Mouse (Mus musculus) gastrocnemius, postnatal 14 days (tissue): ENCODE measurements at regions not wholly inside any gene's neighbourhood (a gene's known extent, or its start where the extent isn't known, plus 50 kb on each side); places are given as distances from the start of the nearest gene placed in this dataset.
A peak's percentile ranks its signal among the peaks of the same experiment; 100 is the strongest.

ENCODE experiments used
- DNase-seq: peaks from one replicate; pipeline ENCODE4 v3.0.0; 2021; ENCODE audit warnings: mixed read lengths
- intact Hi-C: fragments of 180-260 bp; cut with DNase I; formaldehyde crosslinking; loops from one replicate; pipeline ENCODE4 v1.15.1; 2025; ENCODE audit warnings: low total_unique reads

- DNase-seq = peak; percentile 19
Observed at GRCm38 (mm10) chr3:41375230-41375930, 180.2 kb upstream of the Jade1 start.

DNA sequence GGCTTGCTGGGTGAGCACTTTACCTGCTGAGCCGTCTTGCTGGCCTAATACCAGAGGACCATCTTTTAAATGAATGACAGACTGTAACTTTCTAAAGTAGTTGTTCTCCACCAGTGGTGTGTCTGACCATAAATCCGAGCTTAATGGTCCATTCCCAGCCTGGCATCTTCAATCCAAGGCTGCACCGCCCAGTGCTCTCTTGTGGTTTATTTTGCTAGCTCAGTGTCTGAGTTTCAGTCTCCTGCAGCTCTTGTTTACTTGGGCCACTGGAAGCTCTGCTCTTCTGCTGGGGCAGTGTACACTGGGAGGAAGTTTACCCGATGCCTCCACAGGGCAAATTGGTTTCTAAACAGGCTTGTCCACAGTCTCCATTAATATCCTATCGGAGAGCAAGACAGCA, 182.3 kb upstream of the Jade1 start:
- DNase-seq = no peak
- intact Hi-C loops = no loop called here

More at GRCm38 (mm10) chr3:41375230-41375930, 180.2 kb upstream of the Jade1 start:
- intact Hi-C loops = no loop called here

- intact Hi-C loops = loop anchor here (10.0 kb wide), 1 partner anchor 206 kb away; no protein-coding TSS in a partner anchor
Observed at GRCm38 (mm10) chr3:41368351-41369101, 187.0 kb upstream of the Jade1 start.

GRCm38 (mm10) chr3:41366764-41367163, 188.8 kb upstream of the Jade1 start:
- DNase-seq = no peak
- intact Hi-C loops = loop anchor here (10.0 kb wide), 1 partner anchor 208 kb away; no protein-coding TSS in a partner anchor

More at GRCm38 (mm10) chr3:41368351-41369101, 187.0 kb upstream of the Jade1 start:
- no peak for DNase-seq

GRCm38 (mm10) chr3:41366264-41366663, 189.3 kb upstream of the Jade1 start:
- peak; percentile 51 for DNase-seq
- intact Hi-C loops = loop anchor here (10.0 kb wide), 1 partner anchor 209 kb away; no protein-coding TSS in a partner anchor

- DNase-seq = no peak
- intact Hi-C loops = loop anchor here (10.0 kb wide), 1 partner anchor 210 kb away; no protein-coding TSS in a partner anchor
Observed at GRCm38 (mm10) chr3:41365145-41365830, 190.2 kb upstream of the Jade1 start.

- DNase-seq = no peak
- intact Hi-C loops = loop anchor here (10.0 kb wide), 1 partner anchor 211 kb away; no protein-coding TSS in a partner anchor
Observed at GRCm38 (mm10) chr3:41363947-41364346, 191.6 kb upstream of the Jade1 start.

DNA sequence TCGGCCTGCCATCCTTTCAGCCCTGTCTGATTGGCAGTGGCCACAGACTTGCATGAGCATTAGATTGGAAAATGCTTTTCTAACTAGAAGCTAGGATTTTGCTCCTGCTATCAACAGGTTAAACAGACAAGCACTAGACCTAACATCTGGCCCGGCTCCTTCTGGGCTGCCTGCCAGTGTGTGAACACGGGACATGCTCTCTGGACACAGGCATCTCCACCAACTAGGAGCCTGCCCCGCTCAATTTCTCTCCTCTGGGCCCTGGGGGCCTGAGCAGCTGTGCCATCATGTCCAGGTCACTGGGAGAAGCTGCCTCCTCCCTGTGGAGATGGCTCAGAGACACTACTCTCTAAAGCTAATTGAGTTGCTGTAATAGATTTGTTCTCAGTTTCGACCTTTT, 195.3 kb upstream of the Jade1 start:
- peak; percentile 79 for DNase-seq
- intact Hi-C loops = loop anchor here (10.0 kb wide), 1 partner anchor 215 kb away; no protein-coding TSS in a partner anchor

DNA sequence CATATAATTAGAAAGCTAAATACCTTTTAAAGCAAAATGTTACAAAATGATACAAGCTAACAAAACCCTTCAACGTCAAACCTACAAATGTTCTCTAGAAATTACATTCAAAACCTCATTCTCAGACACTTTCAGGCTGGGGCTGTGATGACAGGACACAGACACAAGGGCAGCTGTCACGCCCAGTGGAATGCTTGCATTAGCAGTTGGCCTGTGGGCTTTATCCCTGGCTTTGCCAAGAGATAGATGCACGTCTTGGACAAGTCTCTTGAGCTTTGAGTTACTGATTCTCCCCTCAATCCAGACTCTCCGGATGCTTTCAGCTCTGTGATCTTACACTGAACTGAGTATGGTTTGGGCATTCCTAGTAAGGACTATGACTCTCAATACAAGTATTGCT, 196.1 kb upstream of the Jade1 start:
- intact Hi-C loops = no loop called here

DNA sequence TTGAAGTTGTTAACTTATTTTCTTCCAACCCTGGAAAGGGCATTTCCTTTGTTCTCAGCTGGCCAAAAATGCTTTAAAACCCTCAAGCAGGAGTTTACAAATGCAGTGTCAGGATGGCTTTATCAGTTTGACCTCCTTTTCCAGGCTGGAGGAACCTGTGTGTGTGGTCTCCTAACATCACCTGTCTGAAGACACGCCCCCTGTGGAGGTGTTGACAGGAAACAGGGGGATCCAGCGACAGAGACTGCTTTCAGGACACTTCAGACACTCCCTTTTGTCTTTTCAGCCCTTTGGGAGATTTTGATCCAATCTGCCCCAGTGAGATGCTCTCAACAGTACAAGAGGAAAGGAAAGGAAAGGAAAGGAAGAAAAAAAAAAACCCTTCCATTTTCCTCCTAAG, 202.5 kb upstream of the Jade1 start:
- DNase-seq = no peak
- intact Hi-C loops = no loop called here

More for the DNA sequence above, 196.1 kb upstream of the Jade1 start:
- DNase-seq = no peak

DNA sequence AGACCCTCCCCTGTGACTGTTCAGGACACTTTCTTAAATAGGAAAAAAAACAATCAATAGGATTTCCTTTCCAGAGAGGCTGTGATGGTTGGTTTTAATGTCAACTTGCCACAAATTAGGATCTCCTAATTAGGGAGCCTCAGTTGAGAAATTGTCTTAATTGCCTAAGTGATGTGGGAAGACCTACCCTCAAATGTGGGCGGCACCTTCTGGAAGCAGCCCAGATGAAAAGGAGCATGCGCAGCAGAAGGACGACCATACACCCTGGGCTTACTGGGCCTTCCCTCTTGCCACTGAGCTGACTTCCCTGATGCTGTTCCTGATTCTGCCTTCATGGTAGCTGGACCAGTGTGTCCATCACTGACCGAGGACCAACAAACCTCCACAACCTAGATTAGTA, 203.7 kb upstream of the Jade1 start:
- intact Hi-C loops = no loop called here
- no peak for DNase-seq

DNA sequence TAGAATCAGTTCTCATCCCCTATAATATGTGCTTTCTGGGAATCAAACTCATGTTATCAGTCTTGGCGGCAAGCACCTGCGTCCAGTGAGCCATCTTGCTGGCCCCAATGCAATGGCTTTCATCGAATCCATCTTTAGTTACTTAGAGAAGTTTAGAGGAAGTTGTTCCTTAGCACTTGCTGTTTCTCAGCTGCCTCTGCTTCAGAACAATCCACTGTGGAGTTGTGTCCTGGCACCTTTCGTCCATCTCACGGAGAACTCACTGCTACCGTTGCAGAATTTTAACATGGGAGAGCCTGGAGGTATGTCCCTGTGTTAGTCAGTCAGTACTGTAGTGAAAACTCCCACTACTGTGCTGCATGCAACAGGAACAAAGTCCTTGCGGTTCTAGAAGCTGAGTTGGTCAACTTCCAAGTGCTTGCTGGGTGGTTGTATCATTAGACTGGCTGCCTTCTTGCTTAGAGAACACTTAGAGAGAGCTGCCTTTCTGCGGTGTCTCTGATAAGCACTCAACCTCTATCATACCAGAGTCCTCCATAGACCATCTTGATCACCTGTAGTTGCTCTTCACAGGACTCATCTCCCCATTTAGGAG, 204.3 kb upstream of the Jade1 start:
- intact Hi-C loops = no loop called here
- DNase-seq = no peak

DNA sequence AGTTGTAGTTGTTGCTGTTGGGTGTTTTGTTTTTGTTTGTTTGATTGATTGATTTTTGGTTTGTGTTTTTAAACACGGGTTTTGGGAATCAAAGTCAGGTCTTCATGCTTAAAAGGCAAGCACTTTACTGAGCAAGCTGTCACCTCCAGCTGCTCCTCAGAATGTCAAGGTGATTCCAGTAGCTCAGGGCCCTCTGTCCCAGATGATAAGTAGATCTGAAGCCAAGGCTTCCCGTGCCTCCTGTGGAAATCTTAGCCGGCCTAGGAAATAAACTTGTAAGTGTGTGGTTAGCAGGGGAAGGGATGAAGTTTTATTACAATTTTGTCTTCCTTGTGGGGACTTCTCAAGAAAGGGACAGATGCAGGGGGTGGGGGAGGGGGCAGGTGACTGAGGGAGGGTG, 205.2 kb upstream of the Jade1 start:
- DNase-seq = no peak
- intact Hi-C loops = no loop called here

DNA sequence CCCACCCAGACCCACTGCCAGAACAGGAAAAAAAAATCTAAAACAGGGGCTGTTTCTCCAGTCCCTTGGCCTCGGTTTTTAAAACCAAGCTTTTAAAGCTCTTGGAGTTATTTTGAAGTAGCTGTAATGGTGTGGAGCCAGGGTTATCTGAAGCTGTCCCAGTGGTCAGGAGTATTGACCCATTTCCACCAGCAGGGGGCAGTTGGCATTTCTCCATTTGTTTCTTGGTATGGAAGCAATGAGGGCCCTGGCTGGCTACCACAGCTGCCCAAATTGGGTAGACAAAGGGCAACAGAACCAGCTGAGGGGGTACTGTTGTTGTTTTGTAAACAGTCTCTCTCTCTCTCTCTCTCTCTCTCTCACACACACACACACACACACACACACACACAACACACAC, 206.7 kb upstream of the Jade1 start:
- peak; percentile 29 for DNase-seq
- intact Hi-C loops = no loop called here

- intact Hi-C loops = no loop called here
- DNase-seq = no peak
Observed at GRCm38 (mm10) chr3:41346863-41347262, 208.7 kb upstream of the Jade1 start.

DNA sequence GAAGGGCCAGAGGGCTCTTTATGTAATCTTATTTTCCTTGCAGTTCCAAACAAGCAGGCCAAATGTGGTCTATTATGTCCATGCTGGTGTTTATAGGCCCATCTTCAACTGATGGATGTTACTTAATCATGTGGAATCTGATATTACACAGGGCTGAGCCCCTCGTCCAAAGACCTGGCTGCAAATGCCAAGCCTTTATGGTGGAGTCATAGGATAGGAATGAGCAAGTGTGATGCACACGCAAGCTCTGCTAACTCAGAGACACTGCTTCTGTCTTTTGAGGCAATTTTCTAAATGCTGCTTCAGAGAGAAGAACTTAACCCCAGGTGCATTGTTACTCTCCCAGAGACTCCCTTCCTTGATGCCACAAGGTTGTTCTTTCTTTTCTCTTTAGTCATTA, 212.1 kb upstream of the Jade1 start:
- DNase-seq = no peak
- intact Hi-C loops = no loop called here

DNA sequence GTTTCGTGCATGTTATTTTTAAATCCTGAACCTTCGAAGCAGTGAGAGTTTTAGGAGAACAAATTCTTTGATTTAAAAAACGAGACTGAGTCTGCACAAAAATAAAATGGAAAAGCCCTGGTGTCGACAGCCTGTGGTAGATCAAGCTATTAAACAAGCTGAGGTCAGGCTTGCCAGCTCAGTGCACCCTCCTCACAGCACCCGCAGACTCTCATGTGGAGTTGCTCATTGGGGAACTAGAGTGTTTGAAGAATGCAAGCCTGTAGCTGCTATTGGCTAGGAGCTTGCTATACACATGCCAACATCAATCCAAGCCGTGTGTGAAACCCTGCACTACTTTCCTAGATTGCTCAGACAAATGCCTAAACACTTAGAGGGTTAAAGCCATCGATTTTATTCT, 223.1 kb upstream of the Jade1 start:
- no peak for DNase-seq
- intact Hi-C loops = no loop called here

DNA sequence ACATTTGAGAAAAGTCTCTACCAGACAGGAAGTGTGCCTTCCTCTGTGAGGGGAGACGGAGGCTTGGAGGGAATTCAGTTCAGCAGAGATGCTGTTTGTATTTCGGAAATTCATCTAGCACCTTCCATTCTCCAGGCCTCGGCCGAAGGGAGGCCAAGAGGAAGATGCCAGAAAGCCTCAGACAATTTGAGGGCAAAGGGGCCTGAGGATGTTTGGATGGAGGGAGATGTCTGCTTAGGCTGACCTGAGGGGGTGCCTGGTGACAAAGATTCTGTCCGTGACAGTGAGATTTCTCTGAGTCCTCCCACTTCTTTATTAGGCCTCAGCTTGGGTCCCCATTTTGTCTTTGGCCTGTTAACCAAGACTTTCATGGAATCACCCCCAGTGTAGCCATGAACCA, 225.2 kb upstream of the Jade1 start:
- DNase-seq = no peak
- intact Hi-C loops = no loop called here

DNA sequence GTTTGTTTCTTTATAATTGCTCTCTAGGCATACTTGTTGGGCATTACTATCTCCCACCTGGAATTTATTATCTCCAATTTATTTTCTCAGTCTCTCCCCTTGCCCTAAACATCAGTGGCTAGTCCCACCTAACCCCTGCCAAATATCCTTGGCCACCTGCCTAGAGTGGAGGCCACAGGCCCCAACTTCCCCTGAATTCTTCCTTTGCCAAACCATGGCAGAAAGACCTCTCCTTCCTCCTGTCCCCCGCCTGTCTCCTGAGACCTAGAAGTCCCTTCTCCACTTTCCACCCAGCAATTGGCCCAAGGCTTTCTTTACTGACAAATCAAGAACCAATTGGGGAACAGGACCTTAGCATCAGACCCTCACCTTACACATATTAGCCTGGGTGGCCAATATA, 226.7 kb upstream of the Jade1 start:
- DNase-seq = no peak
- intact Hi-C loops = no loop called here
